Mouse (Mus musculus) ovary, postnatal 10 days (tissue): ENCODE results near the gene Robo2.
"Not testable (repeated sequence)": the region's sequence is repeated elsewhere in the genome, so short reads cannot be mapped to it uniquely, and the experiment has no call there.

Experiments
- DNase-seq: peaks from one replicate; pipeline ENCODE4 v3.0.0; 2022; ENCODE audit warnings: low spot score

Gene Robo2

DNA sequence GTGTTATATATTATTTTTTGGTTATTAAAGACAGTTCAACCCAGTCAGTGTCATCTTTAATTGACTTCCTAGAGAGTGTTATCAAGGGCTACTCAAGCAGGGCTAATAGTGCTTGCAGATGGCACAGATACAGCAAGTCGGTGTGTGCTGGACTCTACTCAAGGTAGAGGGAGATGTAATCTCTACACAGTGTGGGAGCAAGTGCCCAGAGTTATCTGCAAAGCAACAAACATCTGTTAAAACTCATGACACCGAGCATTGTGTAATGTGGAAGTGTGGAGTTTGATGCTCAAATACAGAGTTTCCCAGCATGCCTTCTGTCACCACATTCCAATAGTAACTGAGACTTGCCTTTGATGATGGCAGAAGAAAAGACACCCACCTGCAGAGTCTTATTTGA, 345.7 kb downstream of the Robo2 start:
- no peak for DNase-seq

DNA sequence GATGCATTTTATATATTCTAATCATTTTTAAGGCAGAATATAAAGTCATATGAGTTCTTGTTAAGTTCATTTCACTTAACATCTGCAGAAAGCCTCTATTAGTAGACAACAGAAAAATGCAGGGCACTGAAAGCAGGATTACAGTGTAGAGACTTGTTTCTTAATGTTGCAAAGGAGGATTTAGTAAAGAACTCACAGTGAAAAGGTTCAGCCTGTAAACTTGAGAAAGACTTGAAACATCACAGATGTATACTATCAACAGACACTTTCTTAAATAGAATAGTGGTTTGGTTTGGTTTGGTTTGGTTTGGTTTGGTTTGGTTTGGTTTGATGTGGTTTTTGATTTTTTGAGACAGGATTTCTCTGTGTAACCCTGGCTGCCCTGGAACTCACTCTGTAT, 349.7 kb downstream of the Robo2 start:
- DNase-seq, result no peak

DNA sequence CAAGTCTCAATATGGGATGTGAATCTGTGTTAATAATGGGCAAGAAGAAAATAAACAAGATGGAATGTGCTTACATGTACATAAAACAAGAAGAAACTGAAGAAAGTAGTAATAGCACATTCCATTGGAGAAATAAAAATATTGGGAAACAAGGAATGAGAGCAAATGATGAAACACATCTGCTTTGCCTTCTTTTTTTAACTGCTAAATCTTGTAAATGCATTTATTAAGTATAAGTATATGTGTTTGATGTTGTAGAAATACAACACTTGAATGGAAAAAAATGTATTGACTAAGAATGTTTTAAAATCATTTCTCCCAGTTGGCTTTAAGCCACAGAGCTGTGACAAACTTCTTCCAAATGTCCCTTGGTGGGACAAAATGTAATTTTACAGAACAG, 350.1 kb downstream of the Robo2 start:
- DNase-seq, result no peak

DNA sequence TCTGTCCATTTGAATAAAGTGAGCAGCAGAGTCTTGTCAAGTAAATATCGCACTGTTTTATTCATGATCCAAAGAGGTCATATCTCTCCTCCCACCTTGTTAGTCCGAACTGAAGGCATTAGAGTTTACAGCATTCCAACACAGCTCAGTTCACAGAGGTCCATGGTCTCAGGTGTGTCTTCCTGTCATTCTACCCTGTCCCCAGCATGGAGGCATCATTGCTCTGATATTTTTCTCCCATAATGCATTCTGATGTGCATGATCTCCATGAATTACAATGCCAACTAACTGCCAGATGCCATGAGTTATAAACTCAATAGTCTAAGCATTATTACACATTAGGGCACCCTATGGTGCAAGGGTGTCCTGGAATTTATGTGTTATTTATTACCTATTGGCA, 354.7 kb downstream of the Robo2 start:
- DNase-seq, result no peak

DNA sequence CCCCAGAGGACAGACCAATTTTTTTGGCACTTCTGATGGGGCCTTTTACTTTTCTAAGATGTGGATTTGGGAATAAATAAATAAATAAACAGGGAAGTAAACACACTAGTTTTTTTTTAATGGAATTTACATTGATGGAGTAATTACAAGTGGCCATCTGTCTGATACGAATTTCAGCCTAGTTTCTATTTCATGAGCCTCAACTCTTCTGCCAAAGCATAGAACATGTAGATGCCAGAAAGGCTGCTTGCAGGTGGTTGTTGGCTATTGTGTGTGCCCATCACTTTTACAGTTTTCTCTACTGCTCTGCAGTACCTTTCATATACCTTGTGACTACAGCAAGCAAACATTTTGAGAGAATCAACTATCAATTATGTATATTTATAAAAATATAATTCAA, 355.4 kb downstream of the Robo2 start:
- no peak for DNase-seq

DNA sequence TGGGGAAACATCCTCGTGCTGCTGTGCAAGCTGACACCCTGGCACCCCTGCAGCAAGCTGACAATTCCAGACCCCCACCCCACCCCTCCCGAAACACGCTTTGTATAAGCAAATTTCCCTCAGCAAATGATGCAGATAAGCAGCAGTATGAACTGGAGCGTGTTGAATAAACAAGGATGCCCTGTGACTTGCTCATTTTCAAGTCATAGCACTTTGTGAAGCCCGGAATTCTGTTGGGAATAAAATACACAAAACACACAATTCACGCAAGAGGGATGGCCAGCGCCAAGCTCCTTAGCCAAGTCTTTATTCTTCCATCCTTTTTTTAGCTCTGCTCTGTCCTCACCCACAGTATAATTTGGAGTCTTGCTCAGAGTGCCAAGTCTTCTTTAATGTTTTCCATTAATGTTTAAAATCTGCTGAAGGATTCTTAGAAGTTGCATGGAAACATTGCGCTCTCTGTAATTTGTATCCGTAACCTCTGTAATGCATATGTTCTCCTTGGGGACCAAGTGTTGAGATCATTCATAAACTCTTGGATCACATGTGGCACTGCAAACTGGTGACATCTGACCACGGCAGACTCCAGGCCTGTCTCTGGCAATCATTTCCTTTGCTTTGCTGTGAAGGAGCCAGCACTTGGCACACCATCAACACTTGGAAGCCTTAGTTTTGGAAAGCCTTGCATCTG, 356.4 kb downstream of the Robo2 start:
- no peak for DNase-seq

DNA sequence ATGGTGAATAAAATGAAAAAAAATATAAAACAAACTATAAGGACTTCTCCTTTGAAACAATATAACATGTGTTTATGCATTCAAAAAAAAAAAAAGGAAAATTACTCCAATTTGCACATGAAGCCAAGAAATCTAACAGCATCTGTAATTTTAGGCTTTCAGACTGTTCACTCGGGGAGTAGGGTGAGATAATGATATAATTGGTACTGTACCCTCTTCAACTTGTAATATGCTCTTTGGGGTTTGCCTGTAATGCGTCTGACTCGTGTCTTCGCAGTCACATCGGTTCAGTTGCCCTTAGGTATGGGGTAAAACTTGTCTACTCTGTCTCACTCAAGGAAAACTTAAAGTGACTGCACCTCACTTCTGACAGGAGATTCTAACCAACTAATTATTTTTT, 362.2 kb downstream of the Robo2 start:
- no peak for DNase-seq

DNA sequence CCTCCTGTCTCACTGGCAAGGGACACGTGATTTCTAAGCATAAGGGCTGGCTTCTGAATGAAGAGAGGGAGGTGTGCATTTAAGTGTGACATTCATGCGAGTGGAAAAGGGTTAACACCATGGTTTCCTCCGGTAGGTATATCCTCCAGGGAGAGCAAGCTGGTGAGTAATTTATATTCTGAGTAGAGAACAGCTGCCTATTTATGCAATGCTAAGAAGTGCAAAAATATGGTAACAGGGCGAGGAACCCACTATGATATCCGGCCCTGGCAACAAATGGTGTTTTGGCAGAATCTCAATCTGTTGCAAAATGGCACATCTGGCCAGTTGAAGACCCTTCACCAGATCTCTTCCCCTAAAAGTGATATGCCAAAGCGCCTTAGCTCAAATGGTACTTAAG, 362.6 kb downstream of the Robo2 start:
- no peak for DNase-seq

DNA sequence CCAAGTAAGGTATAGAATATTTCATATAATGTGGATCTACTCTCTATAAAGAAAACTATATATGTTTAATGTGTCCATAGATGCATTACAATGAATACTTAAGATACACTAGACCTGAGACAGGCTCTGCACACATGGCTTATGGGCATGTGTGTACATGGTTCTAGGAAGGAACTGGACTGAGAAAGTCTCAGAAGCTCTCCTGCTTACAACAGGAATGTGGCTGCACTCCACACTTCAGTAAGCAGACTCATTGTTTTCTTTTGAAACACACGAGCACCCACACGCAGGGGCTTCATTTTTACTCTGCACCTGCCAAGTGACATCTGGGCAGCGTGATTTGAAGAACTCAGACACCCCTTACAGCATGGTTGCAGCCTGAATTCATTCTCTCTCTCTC, 364.4 kb downstream of the Robo2 start:
- no peak for DNase-seq

DNA sequence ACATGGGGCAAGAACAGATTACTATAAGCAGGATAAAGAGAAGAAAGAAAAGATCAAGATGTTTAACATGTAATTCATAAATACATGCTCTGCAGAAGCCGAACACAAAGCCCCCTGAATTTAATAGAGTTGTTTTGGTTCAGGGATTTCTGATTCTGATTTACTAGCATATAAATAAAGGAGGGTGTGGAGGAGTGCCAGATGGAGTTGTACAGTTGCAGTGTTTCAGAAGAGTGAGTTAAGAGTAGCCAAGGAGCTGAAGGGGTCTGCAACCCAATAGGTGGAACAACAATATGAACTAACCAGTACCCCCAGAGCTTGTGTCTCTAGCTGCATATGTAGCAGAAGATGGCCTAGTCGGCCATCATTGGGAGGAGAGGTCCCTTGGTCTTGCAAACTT, 370.8 kb downstream of the Robo2 start:
- DNase-seq, result not testable (repeated sequence)

DNA sequence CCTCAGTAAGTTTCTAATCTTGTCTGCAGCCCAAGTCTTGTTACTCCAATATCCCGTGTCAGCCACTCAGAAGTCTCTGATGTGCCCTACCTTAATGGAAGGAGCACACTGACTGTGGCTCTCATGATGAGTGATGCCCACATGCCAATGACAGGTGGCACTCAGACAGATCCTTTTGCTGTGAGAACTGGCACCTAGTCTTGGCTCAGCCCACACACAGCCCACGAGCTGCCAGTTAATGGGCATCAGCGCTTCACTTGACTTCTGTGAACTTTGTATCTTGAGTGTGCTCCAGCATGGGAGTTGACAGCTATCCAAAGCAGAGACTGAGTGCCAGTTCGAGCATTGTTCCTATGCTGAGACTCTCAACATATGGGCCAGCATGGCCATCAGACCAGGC, 383.8 kb downstream of the Robo2 start:
- DNase-seq, result no peak

DNA sequence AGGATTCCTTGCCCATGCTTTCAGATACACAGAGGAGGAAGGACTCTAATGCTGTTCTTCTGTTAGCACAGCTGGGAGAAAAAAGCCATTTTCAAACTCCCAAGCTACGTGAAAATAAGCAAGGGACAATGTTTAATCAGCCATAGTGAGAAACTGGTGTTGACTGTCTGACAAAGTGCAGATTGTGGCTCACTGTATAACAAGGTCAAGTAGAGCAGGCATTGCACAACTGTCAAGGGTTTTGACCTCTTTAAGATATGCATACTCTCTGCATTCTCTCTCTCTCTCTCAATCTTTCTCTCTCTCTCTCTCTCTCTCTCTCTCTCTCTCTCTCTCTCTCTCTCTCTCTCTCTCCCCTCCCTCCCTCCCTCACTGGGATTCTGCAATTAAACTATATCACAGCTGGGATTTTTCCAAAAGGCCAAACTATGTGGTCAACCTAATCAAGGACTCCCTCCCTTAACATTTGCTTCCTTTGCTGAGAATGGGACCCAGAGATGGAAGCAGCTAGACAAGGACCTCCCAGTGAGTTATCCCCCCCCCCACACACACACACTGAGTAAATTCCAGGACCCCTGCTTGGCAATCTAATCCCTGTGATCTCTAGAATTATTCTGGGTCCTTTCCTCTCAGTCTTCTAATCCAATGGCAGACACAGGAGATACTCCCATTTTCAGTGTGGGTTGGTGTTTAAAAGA, 389.2 kb downstream of the Robo2 start:
- DNase-seq, result no peak

DNA sequence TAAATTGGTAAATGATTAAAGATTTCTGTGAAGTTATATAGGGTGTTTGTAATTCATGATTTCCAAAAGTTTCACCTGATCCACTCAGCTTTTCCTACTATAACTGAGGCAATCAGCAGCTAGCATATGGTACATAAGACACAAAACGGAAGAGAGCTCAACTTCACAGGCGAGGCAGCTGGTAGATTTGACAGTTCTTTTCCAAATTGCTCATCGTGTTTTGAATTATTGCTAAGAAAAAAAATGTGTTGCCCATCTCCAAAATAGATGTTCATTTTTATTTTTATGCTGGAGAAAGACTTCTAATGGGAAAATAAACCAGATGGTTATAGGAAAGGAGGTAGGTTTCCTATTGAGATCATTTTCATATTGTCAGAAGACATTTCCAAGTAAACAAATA, 405.9 kb downstream of the Robo2 start:
- no peak for DNase-seq

DNA sequence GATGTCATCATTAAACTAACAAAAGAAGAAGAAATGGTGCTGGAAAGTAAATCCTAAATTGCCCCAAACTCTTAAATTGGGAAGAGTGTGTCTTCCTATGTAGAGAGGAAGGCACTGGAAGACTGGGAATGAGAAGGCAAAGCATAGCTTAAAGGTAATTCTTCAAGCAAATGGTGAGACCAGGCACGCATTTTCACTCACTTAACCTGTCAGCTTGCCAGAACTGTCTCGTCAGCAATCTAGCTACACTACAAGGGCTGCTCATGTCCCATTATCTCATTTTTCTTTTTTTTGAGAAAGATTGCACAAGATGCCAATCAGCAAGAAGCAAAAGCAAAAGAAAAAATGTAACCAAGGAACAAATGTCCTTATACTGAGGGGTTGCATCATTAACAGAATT, 410.3 kb downstream of the Robo2 start:
- no peak for DNase-seq

DNA sequence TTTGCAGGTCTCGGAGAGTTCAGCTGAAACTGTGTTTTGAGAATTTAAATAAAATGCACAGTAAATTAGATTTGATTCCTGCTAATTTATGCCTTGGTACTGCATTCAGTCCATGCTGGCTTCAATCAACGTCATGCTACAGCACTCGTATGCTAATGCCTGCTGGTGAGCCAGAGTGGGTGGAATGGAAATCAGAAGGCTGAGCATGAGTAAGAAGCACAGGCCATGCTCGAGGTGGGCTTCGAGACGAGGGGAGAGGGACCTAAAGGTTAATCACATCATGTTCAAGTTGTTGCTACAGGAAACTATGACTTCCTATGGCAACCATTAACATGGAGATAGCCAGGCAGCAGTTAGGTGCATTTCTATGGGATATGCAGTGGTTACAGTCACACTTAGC, 420.4 kb downstream of the Robo2 start:
- DNase-seq, result no peak

DNA sequence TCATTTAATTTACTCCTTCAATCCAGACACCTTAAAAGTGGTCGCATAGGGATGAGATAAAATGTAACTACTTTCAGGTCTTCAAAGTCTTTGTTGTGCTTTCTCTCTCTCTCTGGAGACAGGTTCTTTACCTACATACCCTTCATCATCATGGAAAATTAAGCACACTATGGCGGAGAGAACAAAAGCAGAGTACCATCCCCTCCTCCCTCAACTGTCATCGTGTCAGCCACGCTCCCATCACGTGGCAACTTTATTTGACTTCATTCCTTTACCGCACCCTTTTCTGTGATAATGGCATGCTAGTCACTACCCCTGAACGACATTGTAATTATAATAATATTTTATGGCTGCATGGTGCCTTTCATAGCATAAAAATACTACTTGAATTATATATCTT, 442.1 kb downstream of the Robo2 start:
- DNase-seq, result no peak

DNA sequence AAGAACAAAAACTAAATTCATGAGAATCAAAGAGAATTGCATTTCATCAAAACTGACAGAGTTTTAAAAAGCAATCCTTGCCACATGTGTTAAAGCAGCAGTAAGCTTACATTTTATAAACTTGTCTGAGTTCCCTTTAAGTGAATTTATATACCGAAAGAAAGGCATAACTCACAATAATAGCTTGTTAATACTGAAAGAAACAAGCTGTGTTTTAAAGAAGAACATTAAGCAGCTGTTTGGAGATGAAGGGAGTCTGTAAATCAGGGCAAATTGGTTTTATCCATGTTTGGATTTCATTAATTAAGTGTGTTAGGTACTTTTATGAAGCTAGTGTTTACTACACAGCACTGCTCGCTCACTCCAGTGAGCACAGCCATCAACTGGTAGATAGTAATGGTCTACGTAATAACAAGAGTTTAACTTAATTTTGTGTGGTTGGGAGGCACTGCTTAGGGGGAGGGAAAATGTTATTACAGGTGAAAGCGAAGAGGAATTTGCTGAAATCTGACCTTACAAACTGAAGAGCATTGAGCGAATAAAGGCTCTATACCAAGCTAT, 447.2 kb downstream of the Robo2 start:
- DNase-seq, result no peak

DNA sequence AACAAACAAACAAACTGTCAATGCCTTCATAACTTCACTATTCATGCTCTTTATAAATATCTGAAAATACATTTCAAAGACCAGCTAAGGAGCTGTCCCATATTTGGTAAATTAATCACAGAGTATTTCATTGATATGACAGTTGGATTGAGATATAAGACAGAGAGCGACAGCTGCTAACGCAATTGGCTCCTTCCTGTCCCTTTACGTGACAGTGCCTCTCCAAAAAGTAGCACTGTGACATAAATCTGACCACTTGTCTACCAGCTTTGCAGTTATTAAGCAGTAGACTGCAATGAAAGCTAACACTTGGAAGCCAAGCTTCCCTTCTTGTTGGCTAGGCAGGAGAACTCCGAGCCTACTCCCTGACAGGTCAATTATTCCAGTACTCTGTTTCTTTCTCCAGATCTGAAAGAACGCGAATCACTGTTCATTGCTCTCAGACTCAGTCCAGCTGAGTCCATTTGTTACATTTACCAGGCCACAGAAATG, 452.1 kb downstream of the Robo2 start:
- no peak for DNase-seq

DNA sequence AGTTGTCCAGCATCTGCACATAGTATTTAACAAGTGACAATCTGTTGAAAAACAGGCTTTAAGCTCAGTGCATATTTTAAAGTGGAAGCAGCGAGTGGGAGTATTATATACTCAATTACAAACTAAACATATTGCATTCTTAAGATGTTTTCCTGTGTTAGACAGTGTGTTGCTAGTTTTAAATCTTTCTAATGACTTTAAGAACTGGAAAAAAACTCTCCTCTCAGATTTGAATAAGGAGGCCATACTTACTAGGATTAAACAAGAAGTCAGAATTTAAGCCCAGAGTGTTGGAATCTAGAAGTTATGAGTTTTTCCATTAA, 453.1 kb downstream of the Robo2 start:
- DNase-seq, result no peak

DNA sequence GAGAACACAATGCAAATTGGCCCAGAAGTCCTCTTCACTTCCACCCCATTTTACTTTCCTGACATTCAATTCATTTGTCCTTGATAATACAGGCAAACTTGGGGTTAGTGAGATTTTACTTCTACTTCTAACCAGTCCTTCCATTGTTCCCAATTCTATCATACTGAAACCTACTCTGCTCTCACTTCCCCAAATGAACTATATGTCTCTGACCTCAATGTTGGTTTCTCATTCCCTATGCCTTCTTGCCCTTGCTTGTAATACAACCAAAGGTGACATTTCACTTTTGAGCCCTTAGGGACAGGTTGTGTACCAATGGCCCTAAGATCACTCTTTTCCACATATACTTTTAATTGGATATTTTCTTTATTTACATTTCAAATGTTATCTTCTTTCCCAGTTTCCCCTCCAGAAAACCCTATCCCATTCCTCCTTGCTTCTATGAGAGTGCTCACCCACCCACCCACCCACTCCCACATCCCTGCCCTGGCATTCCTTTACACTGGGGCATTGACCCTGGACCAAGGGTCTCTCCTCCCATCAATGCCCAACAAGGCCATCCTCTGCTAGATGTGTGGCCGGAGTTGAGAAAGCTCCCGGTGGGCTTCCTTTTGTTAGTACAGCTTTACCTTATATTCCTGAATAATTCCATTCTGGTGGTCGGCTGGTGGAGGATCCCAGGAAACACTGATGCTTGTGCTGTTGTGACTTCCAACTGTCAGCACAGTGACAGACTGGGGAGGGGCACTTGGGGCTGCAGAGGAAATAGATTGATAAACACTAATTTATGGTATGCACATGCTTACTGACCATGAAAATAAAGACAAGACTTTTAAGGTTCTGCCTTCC, 453.7 kb downstream of the Robo2 start:
- DNase-seq, result no peak

DNA sequence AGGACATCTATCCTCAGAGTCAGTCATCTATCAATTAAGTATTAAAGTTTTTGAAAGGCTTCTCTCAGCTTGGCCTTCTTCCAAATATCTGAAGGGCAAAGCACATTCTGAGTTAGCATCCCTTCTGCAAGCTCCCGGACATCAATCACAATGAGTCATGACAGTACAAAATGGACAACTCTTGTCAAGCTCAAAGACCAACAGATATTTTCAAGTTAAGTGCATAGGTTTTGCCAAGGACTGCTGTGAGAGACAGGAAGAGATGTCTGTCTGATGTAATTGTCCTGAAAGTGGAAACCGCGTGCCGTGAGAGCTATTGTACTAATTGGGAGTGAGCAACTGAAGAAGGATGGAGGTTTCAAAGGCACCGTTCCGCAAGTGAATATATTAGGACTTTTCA, 465.5 kb downstream of the Robo2 start:
- DNase-seq, result no peak

DNA sequence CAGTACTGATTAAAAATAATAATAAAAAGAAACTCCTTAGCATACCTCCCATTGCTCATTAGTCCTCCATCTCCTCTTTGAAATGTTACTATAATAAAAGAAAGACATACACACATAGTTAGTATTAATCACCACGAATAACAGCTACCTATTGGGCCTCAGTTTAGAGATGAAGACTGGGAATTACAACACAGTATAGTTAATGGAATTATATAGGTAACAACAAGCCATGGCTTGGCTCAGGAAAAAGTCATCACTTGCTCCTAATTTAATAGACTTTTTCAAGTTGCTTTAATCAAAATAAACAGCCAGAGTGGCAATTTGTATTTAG, 471.4 kb downstream of the Robo2 start:
- DNase-seq, result no peak
